Mouse (Mus musculus): ENCODE data around the gene Tardbp.

DNA sequence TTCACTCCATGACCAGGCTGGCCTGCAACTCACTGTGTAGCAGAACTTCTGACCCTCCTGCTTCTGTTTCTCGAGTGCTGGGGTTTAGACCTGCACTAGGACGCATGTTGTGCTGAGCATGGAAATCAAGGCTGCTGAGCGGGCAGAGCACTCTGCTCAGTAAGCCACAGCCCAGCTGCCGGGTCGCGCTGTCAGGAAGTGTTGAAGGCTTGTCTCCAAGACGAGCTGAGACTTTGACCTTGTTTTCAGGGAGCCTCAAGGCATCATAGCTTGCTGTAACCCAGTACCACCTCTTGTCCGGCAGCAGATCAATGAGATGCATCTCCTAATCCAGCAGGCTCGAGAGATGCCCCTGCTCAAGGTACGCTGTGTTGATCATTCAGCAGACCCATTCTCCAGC, 56.7 kb downstream of the Tardbp start:
- TF ChIP-seq CTCF (IDR thresholded peaks at IDR 0.05; ENCODE audit: borderline replicate concordance, insufficient read depth, low read depth, low read length) (no peak), POLR2A (IDR thresholded peaks at IDR 0.05; ENCODE audit: borderline replicate concordance, insufficient read depth, low read length) (no peak)

Measured in cerebellum, adult 2 months (tissue).